Mouse (Mus musculus) adrenal gland, postnatal 36 days (tissue): ENCODE data around the gene Akap13. TPM values are rescaled to one million over a fixed set of nuclear protein-coding genes. Genes with fewer than 3 reads are reported as not detected.

ENCODE experiments used
- DNase-seq, 2 experiments: peaks; one replicate each; pipeline ENCODE4 v3.0.0; 2021; ENCODE audit warnings: mixed read lengths in 1 of 2
- total RNA-seq, 2 experiments: library from RNA; stranded (reverse); gene quantifications; 2 replicates each; pipeline ENCODE4 v1.2.3; 2021

Akap13 gene
- total RNA-seq, 2 experiments from 2014 or later, result 56.6 to 73.3 TPM

DNA sequence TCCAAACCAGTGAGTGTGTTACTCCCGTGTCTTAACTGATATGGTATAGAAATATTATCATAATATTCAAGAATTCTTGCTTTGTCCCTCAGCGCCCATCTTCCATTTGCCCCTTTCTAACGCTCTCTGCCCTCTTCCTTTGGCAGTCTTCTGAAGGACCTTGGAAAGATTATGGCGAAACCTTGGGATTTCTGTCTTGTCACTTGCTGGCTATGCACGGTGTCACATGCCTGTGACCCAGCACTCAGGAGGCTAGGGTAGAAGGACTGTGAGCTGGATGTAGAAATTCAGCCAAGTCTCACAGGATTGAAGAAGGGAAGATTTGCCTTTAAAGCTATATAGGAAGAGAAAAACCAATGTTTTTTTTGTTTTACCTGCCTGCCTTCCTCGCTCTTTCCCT is 212.2 kb downstream of the Akap13 start:
- DNase-seq, result peak; percentile 51 to 53

DNA sequence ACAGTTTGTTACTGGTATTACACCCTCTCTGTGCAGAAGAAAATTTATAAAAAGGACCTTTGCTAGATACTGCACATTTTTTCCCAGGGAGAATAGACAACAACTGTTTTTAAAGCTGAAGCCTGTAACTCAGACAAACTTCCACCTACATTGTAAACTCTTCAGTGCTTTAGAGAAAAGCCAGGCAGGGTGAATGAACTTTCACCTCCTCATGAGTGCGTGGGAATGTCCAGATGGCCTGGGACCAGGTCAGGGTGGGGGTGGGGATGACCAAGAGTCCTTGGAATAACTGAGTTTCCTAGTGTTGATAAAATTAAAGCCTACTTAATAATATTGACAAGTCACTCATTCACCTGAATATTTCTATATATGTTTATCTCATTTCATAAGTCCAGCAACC is 213.1 kb downstream of the Akap13 start:
- no peak for DNase-seq

DNA sequence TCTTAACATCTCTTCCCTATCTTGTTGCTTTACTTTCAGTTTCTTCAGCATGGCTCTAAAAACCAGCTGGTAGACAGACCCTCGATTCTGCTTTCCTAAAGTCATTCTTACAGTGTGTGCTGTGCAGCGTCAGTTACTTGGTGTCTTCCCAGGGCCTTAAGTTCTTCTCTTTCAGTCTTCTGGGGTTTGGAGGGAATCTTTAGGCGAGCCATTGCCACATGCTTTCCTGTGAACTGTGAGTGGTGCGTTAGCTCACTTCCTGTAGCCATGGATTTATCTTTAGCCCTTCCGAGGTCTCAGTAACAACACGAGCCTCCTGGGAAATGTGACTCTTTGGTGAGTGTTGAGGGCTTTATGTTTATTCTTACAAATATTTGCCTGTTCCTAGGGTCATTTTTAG is 214.1 kb downstream of the Akap13 start:
- DNase-seq, result no peak

DNA sequence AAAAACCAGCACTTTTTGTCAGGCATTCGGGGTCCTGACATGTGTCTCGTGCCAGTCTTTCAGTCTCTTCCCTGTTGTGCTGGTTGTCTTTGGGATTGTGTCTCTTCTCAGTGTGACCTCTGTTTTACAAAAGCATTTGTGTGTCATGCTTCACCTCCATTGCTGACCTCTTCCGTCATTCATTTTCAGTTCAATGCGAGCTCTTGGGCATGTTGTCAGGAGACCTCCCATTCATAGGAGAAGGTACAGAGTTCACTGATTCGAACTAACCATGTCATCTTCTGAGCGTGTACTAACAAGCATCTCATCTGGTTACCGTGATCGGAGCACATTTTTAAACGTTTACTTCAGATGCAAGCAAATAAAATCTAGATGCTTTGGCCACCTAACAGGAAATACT is 224.3 kb downstream of the Akap13 start:
- DNase-seq, result no peak

DNA sequence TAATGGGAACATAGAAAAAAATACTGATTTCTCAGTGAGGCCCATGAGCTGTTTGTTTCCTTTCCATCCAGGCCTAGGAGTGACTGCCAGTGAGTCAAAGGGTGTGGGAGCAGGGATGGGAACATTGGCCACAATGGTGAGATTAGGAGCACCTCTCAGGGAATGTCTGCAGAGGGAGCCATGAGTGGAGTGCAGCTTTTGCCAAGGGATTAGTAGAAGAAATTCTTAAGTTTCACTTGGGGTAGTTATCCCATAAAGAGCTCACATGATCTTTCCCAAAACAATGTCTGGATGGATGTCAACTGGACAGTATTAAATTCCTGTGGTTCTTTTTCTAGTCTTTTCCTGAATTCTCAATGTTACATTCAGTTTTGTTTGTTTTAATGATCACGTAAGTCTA is 227.6 kb downstream of the Akap13 start:
- DNase-seq, result no peak

DNA sequence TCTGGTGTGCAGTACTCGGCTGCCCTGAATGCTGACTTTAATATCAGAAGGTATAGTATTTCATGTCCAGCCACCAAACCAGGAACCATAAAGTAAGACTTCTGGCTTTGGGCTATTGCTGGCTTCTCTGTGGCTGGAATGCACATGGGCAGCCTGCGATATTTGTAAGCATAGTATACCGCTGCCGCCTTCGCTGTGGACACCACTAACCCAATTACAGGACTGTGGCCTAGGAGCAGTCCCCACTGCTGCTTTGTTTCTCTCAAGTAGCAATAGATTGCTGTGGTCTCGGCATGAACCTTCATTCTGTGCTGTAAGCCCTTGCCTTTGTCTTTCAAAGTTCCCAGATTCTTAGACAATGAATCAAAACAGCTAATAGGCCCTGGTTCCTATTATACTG is 228.1 kb downstream of the Akap13 start:
- DNase-seq, result no peak

DNA sequence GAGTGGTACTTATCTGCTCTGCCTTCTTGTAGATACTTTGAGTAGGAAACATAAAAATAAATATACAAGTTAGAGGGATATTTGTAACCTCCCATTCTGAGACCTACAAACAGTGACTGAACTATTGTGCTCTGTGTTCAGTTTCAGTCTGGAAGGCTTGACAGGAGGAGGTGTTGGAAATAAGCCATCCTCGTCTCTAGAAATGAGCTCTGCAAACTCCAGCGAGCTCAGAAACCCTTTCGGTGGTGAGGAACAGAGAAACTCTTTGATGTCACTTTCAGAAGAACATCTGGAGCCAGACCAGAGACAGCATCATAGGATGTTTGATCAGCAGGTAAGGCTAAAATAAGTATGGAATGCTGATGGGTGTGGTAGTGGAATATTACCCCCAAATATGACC is 229.6 kb downstream of the Akap13 start:
- DNase-seq, result no peak

DNA sequence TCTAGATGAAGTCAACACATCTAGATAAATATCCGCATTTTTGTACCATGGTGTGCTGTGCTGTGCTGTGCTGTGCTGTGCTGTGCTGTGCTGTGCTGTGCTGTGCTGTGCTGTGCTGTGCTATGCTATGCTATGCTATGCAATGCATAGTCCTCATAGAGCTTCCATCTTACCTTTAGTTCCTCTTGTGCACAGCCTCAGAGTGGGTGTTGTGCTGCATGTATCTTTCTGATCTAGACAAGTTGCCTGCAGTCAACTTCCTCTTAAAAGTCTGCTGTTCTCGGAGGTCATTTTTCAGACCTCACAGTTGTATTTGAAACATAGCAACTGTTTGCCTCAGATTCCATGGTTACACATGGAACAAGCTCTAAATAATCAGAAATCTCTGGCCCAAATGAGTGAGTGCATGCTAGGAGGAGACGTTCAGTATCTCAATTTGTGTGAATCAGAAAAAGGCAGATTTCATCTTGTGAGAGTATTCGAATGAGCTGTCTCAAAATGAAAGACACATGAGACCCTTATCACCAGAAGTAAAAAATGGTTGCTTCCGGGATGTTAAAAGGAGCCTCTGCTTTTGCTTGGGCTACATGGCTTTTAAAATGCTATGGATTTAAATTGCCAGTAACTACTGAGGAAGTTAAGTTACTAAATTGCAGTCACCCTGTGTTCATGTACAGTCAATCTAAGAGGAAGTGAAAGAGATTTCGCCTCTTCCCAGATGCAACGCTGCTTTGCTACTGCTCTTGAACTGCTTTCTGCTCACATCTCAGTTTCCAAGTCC is 230.9 kb downstream of the Akap13 start:
- DNase-seq, result no peak

DNA sequence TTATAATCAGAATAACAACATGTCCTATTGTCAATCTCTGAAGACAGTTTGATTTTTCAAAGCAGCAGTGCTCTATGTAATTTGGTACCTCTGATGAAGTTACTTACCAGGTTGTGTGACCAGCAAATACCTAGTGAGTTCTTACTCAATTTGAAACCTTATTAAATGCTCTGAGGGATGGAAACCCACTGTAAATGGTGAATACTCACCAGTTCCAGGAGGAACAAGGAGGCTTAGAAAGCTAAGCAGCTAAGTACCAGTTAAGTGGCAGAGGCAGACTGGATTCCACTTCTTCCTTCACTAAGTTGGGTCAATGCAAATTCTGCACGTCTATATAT is 231.5 kb downstream of the Akap13 start:
- no peak for DNase-seq

DNA sequence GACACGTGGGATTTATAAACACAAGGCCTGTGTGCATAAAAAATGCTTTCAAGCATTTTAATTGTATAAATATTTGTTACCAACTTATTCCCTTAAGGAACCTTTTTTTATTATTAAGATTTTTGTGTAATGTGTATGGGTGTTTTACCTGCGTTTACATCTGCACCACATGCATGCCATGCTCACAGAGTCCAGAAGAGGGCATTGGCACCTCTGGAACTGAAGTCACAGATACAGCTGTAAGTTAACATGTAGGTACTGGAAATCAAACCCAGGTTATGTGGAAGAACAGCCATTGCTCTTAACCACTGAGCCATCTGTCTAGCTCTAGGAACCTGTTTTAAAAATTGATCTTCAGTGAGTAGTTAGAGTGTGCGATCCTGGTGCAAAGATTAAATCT is 232.8 kb downstream of the Akap13 start:
- DNase-seq, result no peak

DNA sequence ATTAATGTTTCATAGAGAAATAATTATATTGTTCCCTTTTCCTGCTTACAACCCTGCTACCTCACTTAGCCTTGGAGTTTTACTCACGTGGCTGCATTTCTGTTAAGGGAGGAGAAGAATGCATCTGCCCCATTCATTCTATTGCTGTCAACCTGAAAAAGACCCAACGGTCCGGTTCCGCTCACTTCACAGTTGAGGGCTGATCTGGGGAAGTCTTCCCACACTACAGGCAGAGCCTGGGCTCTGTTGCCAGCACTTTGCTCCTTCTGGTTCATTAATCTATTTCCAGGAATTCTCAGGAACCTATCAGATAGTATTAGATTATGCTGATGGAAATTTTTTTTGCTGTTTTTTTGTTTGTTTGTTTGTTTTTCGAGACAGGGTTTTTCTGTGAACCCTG is 239.4 kb downstream of the Akap13 start:
- DNase-seq, result no peak

DNA sequence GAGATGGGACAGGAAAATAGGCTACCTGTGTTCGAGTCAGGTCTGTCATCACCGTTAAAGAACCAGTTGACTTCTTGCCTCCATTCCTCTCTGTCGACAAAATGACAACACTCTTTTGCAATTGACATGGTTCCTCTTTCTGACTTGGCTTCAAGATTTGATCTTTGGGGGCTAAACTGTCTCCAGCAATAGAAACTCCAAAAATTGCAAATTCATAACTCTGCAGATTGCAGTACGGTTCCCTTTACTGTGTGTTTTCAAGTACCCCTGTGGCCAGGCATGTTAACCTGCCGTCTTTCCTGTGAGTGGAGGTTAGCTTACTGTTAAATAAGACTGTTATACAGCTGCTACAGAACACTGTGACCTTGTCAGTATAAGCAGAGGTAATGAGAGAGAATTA is 244.5 kb downstream of the Akap13 start:
- no peak for DNase-seq

DNA sequence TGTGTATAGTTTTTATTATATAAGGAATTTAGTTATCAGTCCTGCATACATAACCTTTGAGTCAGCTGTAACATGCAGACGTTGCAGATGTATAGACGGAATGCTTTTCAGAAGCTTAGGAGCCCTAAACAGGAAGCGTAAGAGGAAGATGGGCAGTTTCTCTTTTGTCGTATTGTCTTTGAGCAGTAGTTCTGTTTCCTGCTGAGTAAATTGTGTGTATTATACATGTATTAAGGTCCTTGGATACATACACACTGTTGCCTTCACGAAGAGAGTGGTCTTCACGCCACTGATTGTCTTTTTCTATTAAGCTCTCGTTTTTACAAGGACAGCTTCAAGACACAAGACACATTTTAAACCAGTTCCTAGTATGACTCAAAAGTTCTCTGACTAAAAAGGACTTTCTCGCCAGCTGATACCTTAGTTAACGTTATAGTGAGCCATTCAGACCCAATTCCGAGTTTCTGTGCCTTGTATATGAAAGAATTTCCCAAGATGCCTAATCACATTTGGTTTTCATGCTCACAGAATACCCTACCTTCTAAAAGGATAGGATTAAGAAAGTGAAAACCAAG is 245.5 kb downstream of the Akap13 start:
- DNase-seq, result no peak

DNA sequence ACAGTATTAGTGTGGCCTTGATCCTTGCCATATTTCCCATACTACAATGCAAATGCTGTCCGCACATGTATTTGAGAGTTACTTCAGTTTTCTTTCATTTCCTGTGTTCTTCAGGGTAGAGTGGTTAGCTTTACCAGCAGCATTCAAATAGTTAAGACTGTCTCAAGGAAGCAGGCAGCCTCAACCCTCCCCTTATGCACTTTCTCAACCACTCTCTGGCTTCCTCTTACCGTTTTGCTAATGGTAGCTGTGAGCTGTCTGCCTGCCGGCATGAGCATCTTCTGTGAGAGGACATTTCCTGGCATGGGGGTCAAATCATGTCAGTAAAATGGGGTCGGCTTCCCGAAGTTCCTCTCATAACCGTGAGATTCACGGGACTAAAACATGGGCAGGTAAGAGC is 246.4 kb downstream of the Akap13 start:
- peak in 1 of 2 experiments; percentile 7 for DNase-seq

DNA sequence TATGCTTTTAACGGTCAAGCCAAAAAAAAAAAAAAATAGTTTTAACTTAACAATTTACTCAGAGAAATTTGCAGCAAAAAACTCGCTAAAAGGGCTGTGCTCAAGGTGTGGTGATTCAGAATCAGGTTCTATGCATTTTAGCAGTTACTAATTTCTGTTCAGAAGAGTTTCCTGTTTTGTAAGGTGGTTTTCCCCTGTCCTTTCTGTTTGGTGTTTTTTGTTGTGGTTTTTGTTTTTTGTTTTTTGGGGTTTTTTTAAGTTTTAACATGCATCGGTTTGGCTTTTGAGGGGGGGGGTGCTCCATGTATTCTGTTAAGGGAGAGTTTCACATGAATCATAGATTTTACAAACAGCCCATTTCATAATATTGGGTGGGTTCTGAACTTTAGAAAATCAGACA is 247.0 kb downstream of the Akap13 start:
- no peak for DNase-seq

DNA sequence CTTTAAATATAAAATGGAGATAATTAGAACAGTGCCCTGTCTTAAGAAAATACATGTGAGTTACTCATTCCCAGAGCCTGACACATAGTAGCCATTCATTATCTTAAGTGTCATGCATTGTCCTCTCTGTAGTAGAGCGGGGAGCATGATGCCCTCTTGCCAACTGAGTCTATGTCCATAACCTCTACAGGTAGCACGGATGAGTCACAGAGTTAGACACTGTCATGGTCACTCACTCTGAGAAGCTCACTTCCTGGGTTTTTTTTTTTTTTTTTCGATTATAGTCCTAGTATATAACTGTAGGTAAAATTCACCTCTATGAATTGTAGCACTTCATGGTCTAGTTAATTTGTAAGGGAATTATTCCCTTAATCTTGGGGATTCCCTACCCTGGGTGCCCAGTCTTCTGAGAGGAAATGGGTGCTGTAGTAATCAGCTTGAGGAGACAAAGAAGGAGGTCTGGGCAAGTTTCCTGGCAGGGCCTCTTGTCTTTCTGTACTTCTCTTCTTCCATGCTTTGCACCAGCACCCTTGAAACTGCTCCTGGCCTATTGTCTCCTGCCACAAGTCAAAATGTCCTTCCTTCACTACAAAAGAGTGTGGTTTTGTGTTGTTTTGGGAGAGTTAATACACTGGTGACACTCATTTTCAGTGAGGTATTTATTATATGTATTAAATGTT is 247.8 kb downstream of the Akap13 start:
- DNase-seq, result no peak

DNA sequence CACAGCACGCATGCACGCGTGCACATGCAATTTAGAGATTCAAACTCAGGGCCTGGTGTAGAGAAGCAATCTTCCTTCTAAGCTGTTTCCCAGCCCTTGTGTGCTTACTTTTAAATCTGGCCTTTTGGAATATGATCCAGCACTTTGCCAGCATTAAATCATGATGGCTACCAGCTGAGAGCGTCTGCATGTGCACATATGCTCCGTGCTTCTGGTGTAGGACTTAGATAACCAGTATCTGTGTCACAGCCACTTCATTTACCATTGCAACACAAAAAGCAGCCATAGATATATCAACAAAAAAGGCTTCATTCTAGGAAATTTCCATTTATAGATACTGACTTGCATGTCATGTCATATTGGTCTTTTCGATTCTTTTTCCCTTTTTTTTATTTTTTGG is 249.5 kb downstream of the Akap13 start:
- DNase-seq, result no peak

DNA sequence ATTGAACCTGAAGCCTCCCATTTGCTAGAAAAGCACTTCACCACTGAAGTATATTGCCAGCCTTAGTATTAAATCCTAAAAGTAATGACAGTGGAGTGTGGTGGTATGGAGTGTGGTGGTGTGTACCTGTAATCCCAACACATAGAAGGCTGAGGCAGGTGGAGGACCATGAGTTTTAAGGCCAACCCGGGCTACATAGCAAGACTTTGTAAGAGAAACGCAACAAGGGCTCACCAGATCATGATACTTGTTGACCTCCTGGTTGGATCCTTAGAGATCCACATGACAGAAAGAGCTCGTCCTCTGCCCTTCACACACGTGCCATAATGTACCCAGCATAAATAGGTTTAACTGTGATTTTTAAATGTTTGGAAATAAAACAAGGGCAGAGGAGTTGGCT is 254.6 kb downstream of the Akap13 start:
- DNase-seq, result no peak

DNA sequence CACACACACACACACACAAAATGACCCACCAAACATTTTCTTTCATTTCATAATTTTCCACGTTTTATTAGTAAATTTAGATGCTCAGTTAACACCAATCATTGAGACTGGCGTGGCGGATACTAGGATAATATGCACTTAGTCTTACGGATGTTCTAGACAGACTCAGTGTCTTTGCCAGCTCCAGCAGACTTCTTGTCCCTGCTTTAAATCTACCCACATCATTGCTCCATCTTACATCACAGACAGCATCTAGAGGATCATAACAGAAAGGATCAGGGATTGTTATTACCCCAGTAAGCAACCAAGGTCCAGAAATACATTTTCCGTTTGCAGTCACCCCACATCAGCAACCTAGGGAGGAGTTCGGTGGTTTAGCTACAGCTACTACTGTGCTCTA is 255.6 kb downstream of the Akap13 start:
- no peak for DNase-seq

DNA sequence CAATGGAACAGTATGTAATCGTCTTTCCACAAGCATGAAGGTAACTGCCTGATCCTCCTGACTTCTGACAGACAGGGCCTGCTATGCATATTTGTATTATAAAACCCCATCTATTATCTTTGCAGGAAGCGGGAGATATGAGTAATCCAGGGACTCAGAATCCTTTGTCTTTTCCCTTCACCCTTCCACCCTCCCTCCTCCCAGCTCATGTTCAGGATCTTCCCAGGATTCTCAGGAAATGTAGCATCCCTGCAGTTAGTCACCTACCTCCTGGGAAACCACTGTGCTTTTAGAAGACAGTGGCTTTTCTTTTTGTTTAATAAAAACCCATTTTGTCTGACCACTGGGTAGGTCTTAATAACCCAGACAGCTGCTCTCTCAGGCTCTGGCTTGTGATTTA is 256.1 kb downstream of the Akap13 start:
- no peak for DNase-seq

DNA sequence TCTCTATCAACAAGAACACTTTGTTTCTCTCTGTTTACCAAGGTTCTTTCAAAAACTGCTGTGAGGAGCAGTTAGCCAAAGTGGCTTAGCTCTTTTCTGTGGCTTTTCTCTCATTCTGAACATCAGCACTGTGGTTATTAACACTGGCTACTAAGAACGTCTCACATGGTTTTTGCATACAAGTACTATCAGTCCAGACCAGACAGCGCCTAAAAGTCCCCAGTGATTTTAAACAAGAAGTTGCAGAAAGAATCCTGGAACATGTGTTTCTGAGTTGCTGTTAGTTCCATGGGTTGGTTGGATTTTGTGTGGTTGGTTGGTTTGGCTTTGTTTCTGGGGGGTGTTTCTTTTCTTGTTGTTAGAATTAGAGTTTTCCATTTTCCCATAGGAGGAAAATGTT is 257.5 kb downstream of the Akap13 start:
- no peak for DNase-seq

DNA sequence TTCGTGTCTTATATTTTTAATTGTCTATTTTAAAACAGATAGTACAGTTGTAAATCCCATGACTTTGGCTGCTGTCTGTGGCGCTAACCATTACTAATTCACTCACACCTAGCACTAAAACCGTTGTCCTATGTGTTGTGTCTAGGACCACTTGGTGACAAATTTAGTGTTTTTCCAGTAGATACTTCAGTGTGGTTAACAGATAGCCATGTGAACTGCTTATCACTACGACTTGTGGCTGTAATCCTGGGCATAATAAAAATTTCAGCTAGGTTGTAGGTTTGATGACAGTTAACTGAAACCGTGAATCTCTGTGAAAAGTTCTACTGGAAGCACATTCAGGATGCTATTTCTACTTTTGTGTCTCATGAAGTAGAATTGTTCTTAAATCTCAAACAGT is 258.6 kb downstream of the Akap13 start:
- DNase-seq, result no peak

DNA sequence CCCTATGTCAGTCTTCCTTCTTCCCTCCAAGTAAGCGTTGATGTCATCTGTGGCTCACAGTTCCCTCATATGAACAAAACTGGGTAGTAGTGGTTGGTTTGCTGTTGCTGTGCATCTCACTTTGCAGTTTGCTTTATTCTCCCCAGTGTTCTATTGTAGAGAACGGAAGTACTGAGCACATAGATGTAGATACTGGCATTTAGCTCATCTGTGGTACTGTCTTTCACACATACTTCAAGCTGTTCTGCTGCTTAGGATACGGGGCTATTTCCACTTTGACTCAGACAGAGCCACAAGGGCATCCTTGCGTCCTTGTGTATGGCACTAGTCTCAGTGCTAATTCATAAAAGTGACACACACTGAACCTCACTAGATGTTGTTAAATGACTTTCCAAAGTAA is 259.7 kb downstream of the Akap13 start:
- no peak for DNase-seq

DNA sequence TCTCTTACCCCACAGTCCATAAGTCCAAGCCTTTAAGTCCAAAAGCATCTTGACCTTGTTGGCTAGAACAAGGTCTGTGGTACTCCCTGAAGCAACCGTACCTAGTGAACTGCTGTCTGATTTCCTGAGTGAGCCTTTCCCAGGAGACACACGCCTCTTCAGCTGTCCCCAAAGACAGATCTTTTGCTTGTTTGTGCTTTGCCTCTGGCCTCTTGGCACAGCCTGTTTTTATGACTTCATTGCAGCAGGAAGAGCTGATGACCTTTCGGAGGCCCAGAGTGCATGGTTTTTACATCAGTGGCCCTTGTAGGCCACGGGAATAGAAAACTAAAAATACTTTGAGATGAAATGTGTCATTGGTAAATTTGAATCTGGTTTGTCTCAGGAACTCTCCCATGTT is 260.6 kb downstream of the Akap13 start:
- DNase-seq, result peak; percentile 53 to 58
